10 mouse cellular contexts compared by ENCODE assay signal in the genomic region with DNA sequence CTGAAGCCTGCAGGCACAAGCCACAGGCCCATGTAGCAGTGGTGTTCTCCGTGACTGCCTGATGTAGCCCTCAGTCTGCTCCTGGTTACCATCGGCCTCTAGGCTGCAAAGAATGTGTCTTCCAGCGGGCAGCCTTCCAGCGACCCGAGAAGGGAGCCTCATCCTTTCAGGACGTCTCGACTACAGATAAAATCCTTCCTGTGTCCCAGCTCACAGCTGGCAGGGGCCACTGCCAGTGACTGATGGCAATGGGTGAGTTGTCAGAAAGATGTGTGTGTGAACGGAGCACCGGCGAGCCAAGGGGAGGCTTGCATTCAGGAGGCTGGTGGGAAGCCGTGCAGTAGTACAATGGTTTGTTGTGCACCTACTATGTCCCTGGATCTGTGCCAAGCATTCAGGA.
A peak's percentile ranks its signal among the peaks of the same experiment; 100 is the strongest.
DNase-seq lines count a peak whose midpoint lies in the region; ATAC-seq and TF ChIP-seq lines count a peak whose summit lies in the region.
"Had no signal": no experiment of that assay in that cellular context is flagged by ENCODE, and none has a peak within 500 bp of the region (broad histone marks: within the 10 kb centered on the region; RNA-seq: fewer than 3 reads in every experiment).

No protein-coding gene starts in this region.

- no peak overlapping the region for H3K4me2 ChIP-seq in kidney, embryonic 14.5 days (replicated peaks; ENCODE audit: low read depth, low read length)
- no peak overlapping the region for H3K4me2 ChIP-seq in hindbrain, embryonic 14.5 days (replicated peaks)

- H3K36me3 ChIP-seq in kidney, adult 2 months (ENCODE audit: control insufficient read depth, insufficient read depth, low read length), result no peaks in the 10 kb centered on the region
- no peaks in the 10 kb centered on the region for H3K36me3 ChIP-seq in kidney, embryonic 14.5 days (ENCODE audit: control insufficient read depth, insufficient read depth, low read length)
- H3K36me3 ChIP-seq in hindbrain, embryonic 14.5 days (replicated peaks; ENCODE audit: control insufficient read depth, insufficient read depth), result no peaks in the 10 kb centered on the region

- WGBS in kidney, adult 2 months, result 53% methylated on average over 11 of the region's 11 CpGs
- WGBS in kidney, embryonic 14.5 days, result 68% methylated on average over 11 of the region's 11 CpGs
- WGBS in hindbrain, embryonic 14.5 days, result 48% methylated on average over 11 of the region's 11 CpGs

- H3K9me3 ChIP-seq in kidney, embryonic 14.5 days (ENCODE audit: control insufficient read depth, low read length), result no peaks in the 10 kb centered on the region
- H3K9me3 ChIP-seq in hindbrain, embryonic 14.5 days (ENCODE audit: control insufficient read depth, low read length), result no peaks in the 10 kb centered on the region
- H3K9me3 ChIP-seq: megakaryocyte, embryonic 14.5 days had no signal

- H3K9ac ChIP-seq in kidney, embryonic 14.5 days (ENCODE audit: low read depth, low read length), result no peak overlapping the region
- no peak overlapping the region for H3K9ac ChIP-seq in hindbrain, embryonic 14.5 days

- DNase-seq in kidney, adult 2 months, result peak; percentile 76
- DNase-seq in adrenal gland, postnatal 10 days, result peak; percentile 69
- DNase-seq in hindbrain, embryonic 14.5 days (ENCODE audit: low spot score), result peak; percentile 45
- peak; percentile 50 for DNase-seq in lung, postnatal 14 days
- no peak for DNase-seq in thymus, postnatal 36 days
- no peak for DNase-seq in spleen, adult 12 weeks (ENCODE audit: low spot score)
- no peak for DNase-seq in thymus, postnatal 4 days
- DNase-seq: cerebellum, adult 18-20 months had no signal

- no peak for TF ChIP-seq CTCF in kidney, adult 2 months (conservative IDR thresholded peaks at IDR 0.05; ENCODE audit: insufficient read depth, insufficient read length, low read depth, low read length)

- no peak overlapping the region for H3K4me3 ChIP-seq in kidney, adult 2 months (ENCODE audit: insufficient read depth, low read depth, low read length)
- no peak overlapping the region for H3K4me3 ChIP-seq in kidney, embryonic 14.5 days (ENCODE audit: low read length)
- no peak overlapping the region for H3K4me3 ChIP-seq in hindbrain, embryonic 14.5 days (replicated peaks; ENCODE audit: low read length)
- H3K4me3 ChIP-seq: megakaryocyte, embryonic 14.5 days had no signal

- no peaks in the 10 kb centered on the region for H3K27me3 ChIP-seq in kidney, adult 2 months (replicated peaks; ENCODE audit: control insufficient read depth, insufficient read depth, low read length)
- no peaks in the 10 kb centered on the region for H3K27me3 ChIP-seq in kidney, embryonic 14.5 days (ENCODE audit: control insufficient read depth, insufficient read depth, low read length)
- H3K27me3 ChIP-seq in hindbrain, embryonic 14.5 days (ENCODE audit: control insufficient read depth, insufficient read depth, low read length), result no peaks in the 10 kb centered on the region

- no peaks in the 10 kb centered on the region for H3K4me1 ChIP-seq in kidney, adult 2 months (ENCODE audit: control insufficient read depth, insufficient read depth, low read length)
- no peaks in the 10 kb centered on the region for H3K4me1 ChIP-seq in kidney, embryonic 14.5 days (ENCODE audit: control insufficient read depth, insufficient read depth, low read length)
- no peaks in the 10 kb centered on the region for H3K4me1 ChIP-seq in hindbrain, embryonic 14.5 days (replicated peaks; ENCODE audit: control insufficient read depth, insufficient read depth, low read length)

- no peak overlapping the region for H3K27ac ChIP-seq in kidney, adult 2 months (ENCODE audit: insufficient read depth, low read depth, low read length)
- H3K27ac ChIP-seq in kidney, embryonic 14.5 days (ENCODE audit: low read depth, low read length), result no peak overlapping the region
- no peak overlapping the region for H3K27ac ChIP-seq in hindbrain, embryonic 14.5 days

- no peak for ATAC-seq in kidney, embryonic 14.5 days (ENCODE audit: low FRiP score, low TSS enrichment)
- ATAC-seq in hindbrain, embryonic 14.5 days (ENCODE audit: low FRiP score), result peak; percentile 86

- no peak for TF ChIP-seq POLR2A in kidney, adult 2 months (IDR thresholded peaks at IDR 0.05; ENCODE audit: low read depth, low read length)

Comparison
In these comparisons a context has a peak if more than half of its experiments do, and no peak if none do; other contexts are left out.
1. DNase-seq: peak in kidney, adult 2 months (single experiment), adrenal gland, postnatal 10 days (single experiment), hindbrain, embryonic 14.5 days (single experiment) and lung, postnatal 14 days (single experiment); none in thymus, postnatal 36 days (0 of 2), spleen, adult 12 weeks (single experiment) and thymus, postnatal 4 days (single experiment).